Mouse (Mus musculus) heart, postnatal 25 days (tissue): ENCODE results near the gene Lrrn4cl. TPM values are rescaled to one million over a fixed set of nuclear protein-coding genes. Genes with fewer than 3 reads are reported as not detected.
"Not testable (repeated sequence)": the region's sequence is repeated elsewhere in the genome, so short reads cannot be mapped to it uniquely, and the experiment has no call there.

Source experiments
- DNase-seq: peaks from one replicate; pipeline ENCODE4 v3.0.0; 2022; ENCODE audit warnings: low spot score
- intact Hi-C: fragments of 180-260 bp; cut with DNase I; formaldehyde crosslinking; loops from one replicate; pipeline ENCODE4 v1.15.1; 2025
- total RNA-seq, 2 experiments: library from RNA; stranded (reverse); gene quantifications; 2 replicates each; pipeline ENCODE4 v1.2.3; 2021

The Lrrn4cl gene
- 1 to 10 TPM; 3.3 to 4.9 TPM for total RNA-seq

GRCm38 (mm10) chr19:8850402-8850901, at the start of gene Lrrn4cl:
TSS of gene Lrrn4cl (plus strand) at chr19:8850768.
- peak; percentile 44 for DNase-seq
- intact Hi-C loops, result no loop called here

- DNase-seq, result peak; percentile 95
- intact Hi-C loops, result no loop called here
Observed at GRCm38 (mm10) chr19:8802130-8802821, 48.3 kb upstream of the Lrrn4cl start, which contains the start of gene Zbtb3. TSS of gene Zbtb3 (plus strand) at chr19:8802555.

- intact Hi-C loops, result no loop called here
- DNase-seq, result no peak
Observed at GRCm38 (mm10) chr19:8803204-8803780, 47.3 kb upstream of the Lrrn4cl start.

- no peak for DNase-seq
- intact Hi-C loops, result no loop called here
Observed at GRCm38 (mm10) chr19:8803879-8804660, 46.5 kb upstream of the Lrrn4cl start.

- intact Hi-C loops, result no loop called here
- DNase-seq, result no peak
Observed at GRCm38 (mm10) chr19:8806810-8807209, 43.8 kb upstream of the Lrrn4cl start.

GRCm38 (mm10) chr19:8815812-8816211, 34.8 kb upstream of the Lrrn4cl start:
- intact Hi-C loops, result loop anchor here (5.0 kb wide), 1 partner anchor 94 kb away; the partner anchor contains the start of gene Slc3a2
- no peak for DNase-seq

GRCm38 (mm10) chr19:8817001-8817400, 33.6 kb upstream of the Lrrn4cl start:
- no peak for DNase-seq
- intact Hi-C loops, result loop anchor here (5.0 kb wide), 1 partner anchor 95 kb away; the partner anchor contains the start of gene Slc3a2

GRCm38 (mm10) chr19:8818301-8818798, 32.2 kb upstream of the Lrrn4cl start:
- intact Hi-C loops, result loop anchor here (2.0 to 5.0 kb wide), 2 partner anchors 20 to 96 kb away; partner anchors contain the start of genes Polr2g and Slc3a2
- no peak for DNase-seq

- peak; percentile 95 for DNase-seq
- intact Hi-C loops, result loop anchor here (2.0 to 5.0 kb wide), 2 partner anchors 20 to 97 kb away; partner anchors contain the start of genes Polr2g and Slc3a2
Observed at GRCm38 (mm10) chr19:8818801-8819595, 31.6 kb upstream of the Lrrn4cl start, which contains the start of gene Ttc9c. TSS of gene Ttc9c (minus strand) at chr19:8819333.

- peak; percentile 99 for DNase-seq
- intact Hi-C loops, result loop anchor here (2.0 to 5.0 kb wide), 2 partner anchors 21 to 98 kb away; partner anchors contain the start of genes Polr2g and Slc3a2
Observed at GRCm38 (mm10) chr19:8819596-8820423, 30.8 kb upstream of the Lrrn4cl start, which contains the start of gene Hnrnpul2. TSS of gene Hnrnpul2 (plus strand) at chr19:8820010.

- intact Hi-C loops, result no loop called here
Observed at GRCm38 (mm10) chr19:8820424-8820956, 30.1 kb upstream of the Lrrn4cl start.

GRCm38 (mm10) chr19:8821146-8821545, 29.4 kb upstream of the Lrrn4cl start:
- intact Hi-C loops, result no loop called here
- DNase-seq, result no peak

More at GRCm38 (mm10) chr19:8820424-8820956, 30.1 kb upstream of the Lrrn4cl start:
- DNase-seq, result no peak

GRCm38 (mm10) chr19:8822696-8823095, 27.9 kb upstream of the Lrrn4cl start:
- no peak for DNase-seq
- intact Hi-C loops, result no loop called here

- intact Hi-C loops, result no loop called here
- DNase-seq, result no peak
Observed at GRCm38 (mm10) chr19:8829660-8830059, 20.9 kb upstream of the Lrrn4cl start, which contains the start of gene AC129217.1. TSS of gene AC129217.1 (plus strand) at chr19:8829773.

- no peak for DNase-seq
- intact Hi-C loops, result no loop called here
Observed at GRCm38 (mm10) chr19:8830664-8831063, 19.9 kb upstream of the Lrrn4cl start.

- intact Hi-C loops, result no loop called here
- no peak for DNase-seq
Observed at GRCm38 (mm10) chr19:8831262-8831661, 19.3 kb upstream of the Lrrn4cl start.

GRCm38 (mm10) chr19:8832971-8833370, 17.6 kb upstream of the Lrrn4cl start:
- no peak for DNase-seq
- intact Hi-C loops, result no loop called here

GRCm38 (mm10) chr19:8836327-8836726, 14.2 kb upstream of the Lrrn4cl start:
- DNase-seq, intact Hi-C loops: not testable (repeated sequence)
